Mouse (Mus musculus): ENCODE measurements around the gene Slx. TPM values are rescaled to one million over a fixed set of nuclear protein-coding genes. Genes with fewer than 3 reads are reported as not detected.
"Not testable (repeated sequence)": the region's sequence is repeated elsewhere in the genome, so short reads cannot be mapped to it uniquely, and the experiment has no call there.

The Slx gene
- polyA plus RNA-seq (2015; fragmentation: Nextera tagmentation; extraction: Ambion mirVana): not detected in 2 replicates

DNA sequence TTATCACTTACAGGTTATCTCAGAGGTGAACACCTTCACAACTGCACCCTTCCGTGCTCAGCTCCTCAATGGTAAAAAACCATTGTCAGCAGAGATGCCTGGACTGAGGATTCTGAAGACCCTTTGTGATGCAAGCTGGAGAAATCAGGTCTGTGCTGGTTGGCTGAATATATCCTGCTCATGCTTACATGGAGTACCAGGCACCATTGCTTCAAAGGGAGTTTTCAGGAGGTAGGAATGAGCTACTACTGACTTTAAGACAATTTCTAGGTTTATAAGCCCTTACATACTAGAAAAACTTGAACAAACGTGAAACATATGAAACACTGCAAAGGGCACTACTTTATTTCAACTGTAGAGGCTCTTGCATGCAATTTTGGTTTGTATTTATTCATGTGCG, at the start of gene Slx:
Slx (minus strand) TSS at position 101 of the 400 bp plus-strand sequence.
- not testable (repeated sequence) for ATAC-seq (ENCODE audit: insufficient read depth); H3K4me1 ChIP-seq (replicated peaks); H3K4me3 ChIP-seq (replicated peaks); H3K9ac ChIP-seq; H3K27me3 ChIP-seq; H3K27ac ChIP-seq (replicated peaks); H3K9me3 ChIP-seq (replicated peaks); H3K4me2 ChIP-seq; H3K36me3 ChIP-seq (replicated peaks)
- 50% methylated on average over 3 of the region's 3 CpGs for WGBS (ENCODE audit: insufficient replicate concordance)

Small RNA genes lying within 50 kb of the gene (microRNA-seq; reads per million reads assigned to microRNA genes)
- gene Gm27341: not detected

Other genes with a start within 250 kb of the Slx start
- gene Gm2030, start 235.5 kb downstream of the Slx start, polyA plus RNA-seq (2015; fragmentation: Nextera tagmentation; extraction: Ambion mirVana): not detected in 2 replicates
- not detected in 2 replicates for gene Gm14525, start 157.1 kb upstream of the Slx start, polyA plus RNA-seq (2015; fragmentation: Nextera tagmentation; extraction: Ambion mirVana)